Mouse (Mus musculus) neural tube, embryonic 11.5 days (tissue): Measurements from ENCODE around the gene Rhox4e. TPM values are rescaled to one million over a fixed set of nuclear protein-coding genes. Genes with fewer than 3 reads are reported as not detected.

ENCODE experiments used
- polyA plus RNA-seq: library from polyadenylated mRNA; unstranded; fragments of >200 nt; fragmentation: Nextera tagmentation; extraction: Ambion mirVana; gene quantifications from 2 replicates; pipeline ENCODE4 v1.2.1, GENCODE M21; 2014

The Rhox4e gene
- polyA plus RNA-seq, 1 experiment from 2014 or later, result not detected

Other genes with a start within 250 kb of the Rhox4e start
- not detected in 2 replicates for gene Rhox3a2, start 177.4 kb upstream of the Rhox4e start, polyA plus RNA-seq
- gene Rhox4a2, start 166.6 kb upstream of the Rhox4e start, polyA plus RNA-seq, result not detected in 2 replicates
- not detected in 2 replicates for gene Rhox2b, start 145.3 kb upstream of the Rhox4e start, polyA plus RNA-seq
- gene Rhox4b, start 124.9 kb upstream of the Rhox4e start, polyA plus RNA-seq, result not detected in 2 replicates
- not detected in 2 replicates for gene Rhox2c, start 103.7 kb upstream of the Rhox4e start, polyA plus RNA-seq
- not detected in 2 replicates for gene Rhox3c, start 98.8 kb upstream of the Rhox4e start, polyA plus RNA-seq
- gene Rhox4c, start 77.1 kb upstream of the Rhox4e start, polyA plus RNA-seq, result not detected in 2 replicates
- gene Rhox2d, start 64.0 kb upstream of the Rhox4e start, polyA plus RNA-seq, result not detected in 2 replicates
- not detected in 2 replicates for gene Rhox4d, start 43.1 kb upstream of the Rhox4e start, polyA plus RNA-seq
- gene Rhox2e, start 27.0 kb upstream of the Rhox4e start, polyA plus RNA-seq, result not detected in 2 replicates
- not detected in 2 replicates for gene Rhox3e, start 15.4 kb upstream of the Rhox4e start, polyA plus RNA-seq
- gene Rhox2f, start 14.0 kb downstream of the Rhox4e start, polyA plus RNA-seq, result not detected in 2 replicates
- gene Rhox3f, start 23.6 kb downstream of the Rhox4e start, polyA plus RNA-seq, result not detected in 2 replicates
- not detected in 2 replicates for gene Rhox4f, start 50.3 kb downstream of the Rhox4e start, polyA plus RNA-seq
- not detected in 2 replicates for gene Rhox3g, start 71.2 kb downstream of the Rhox4e start, polyA plus RNA-seq
- not detected in 2 replicates for gene Rhox2g, start 86.1 kb downstream of the Rhox4e start, polyA plus RNA-seq
- gene Rhox4g, start 93.9 kb downstream of the Rhox4e start, polyA plus RNA-seq, result not detected in 2 replicates
- gene Rhox3h, start 111.4 kb downstream of the Rhox4e start, polyA plus RNA-seq, result not detected in 2 replicates
- gene Rhox2h, start 115.9 kb downstream of the Rhox4e start, polyA plus RNA-seq, result not detected in 2 replicates
- 0.42 and 0.76 TPM in 2 replicates for gene Rhox5, start 247.4 kb downstream of the Rhox4e start, polyA plus RNA-seq